Mouse (Mus musculus): ENCODE measurements around the gene Ubiad1. TPM values are rescaled to one million over a fixed set of nuclear protein-coding genes. Genes with fewer than 3 reads are reported as not detected.

The Ubiad1 gene
- polyA plus RNA-seq, 1 experiment from 2014 or later, result 24.3 TPM

- 87% methylated on average over 8 of the region's 8 CpGs for WGBS
- Histone ChIP-seq H3K4me3 (ENCODE audit: low read length) (no peak overlapping the region), H3K27ac (ENCODE audit: low read length) (no peak overlapping the region), H3K4me1 (ENCODE audit: control insufficient read depth, insufficient read depth, low read length) (no peaks in the 10 kb centered on the region), H3K36me3 (ENCODE audit: control insufficient read depth, insufficient read depth) (peaks cover 71% of the 10 kb centered on the region), H3K9ac (ENCODE audit: low read length) (no peak overlapping the region), H3K4me2 (ENCODE audit: low read depth, low read length) (no peak overlapping the region), H3K27me3 (ENCODE audit: control insufficient read depth, insufficient read depth, low read length) (no peaks in the 10 kb centered on the region), H3K9me3 (replicated peaks; ENCODE audit: control insufficient read depth, low read length) (no peaks in the 10 kb centered on the region)
- ATAC-seq (replicated peaks; ENCODE audit: extremely low read depth, insufficient read depth, low FRiP score), result no peak
These were observed 28.0 kb upstream of the Ubiad1 start for GRCm38 (mm10) chr4:148472436-148473174.

- WGBS, result 86% methylated on average over 10 of the region's 10 CpGs
- no peak overlapping the region for H3K4me2 ChIP-seq (ENCODE audit: low read depth, low read length)
- ATAC-seq (replicated peaks; ENCODE audit: extremely low read depth, insufficient read depth, low FRiP score), result no peak
These were observed 26.8 kb upstream of the Ubiad1 start for GRCm38 (mm10) chr4:148471363-148471806.

GRCm38 (mm10) chr4:148469487-148470252 lies 25.1 kb upstream of the Ubiad1 start:
- H3K27ac ChIP-seq (ENCODE audit: low read length), result no peak overlapping the region
- H3K9ac ChIP-seq (ENCODE audit: low read length), result no peak overlapping the region
- H3K27me3 ChIP-seq (ENCODE audit: control insufficient read depth, insufficient read depth, low read length), result no peaks in the 10 kb centered on the region
- H3K4me2 ChIP-seq (ENCODE audit: low read depth, low read length), result no peak overlapping the region
- H3K4me1 ChIP-seq (ENCODE audit: control insufficient read depth, insufficient read depth, low read length), result no peaks in the 10 kb centered on the region
- H3K4me3 ChIP-seq (ENCODE audit: low read length), result no peak overlapping the region
- peaks cover 77% of the 10 kb centered on the region for H3K36me3 ChIP-seq (ENCODE audit: control insufficient read depth, insufficient read depth)
- WGBS, result 90% methylated on average over 11 of the region's 11 CpGs
- no peak for ATAC-seq (replicated peaks; ENCODE audit: extremely low read depth, insufficient read depth, low FRiP score)
- no peaks in the 10 kb centered on the region for H3K9me3 ChIP-seq (replicated peaks; ENCODE audit: control insufficient read depth, low read length)

More at GRCm38 (mm10) chr4:148471363-148471806, 26.8 kb upstream of the Ubiad1 start:
- Histone ChIP-seq H3K27me3 (ENCODE audit: control insufficient read depth, insufficient read depth, low read length) (no peaks in the 10 kb centered on the region), H3K36me3 (ENCODE audit: control insufficient read depth, insufficient read depth) (peaks cover 72% of the 10 kb centered on the region), H3K4me1 (ENCODE audit: control insufficient read depth, insufficient read depth, low read length) (no peaks in the 10 kb centered on the region), H3K27ac (ENCODE audit: low read length) (no peak overlapping the region), H3K9me3 (replicated peaks; ENCODE audit: control insufficient read depth, low read length) (no peaks in the 10 kb centered on the region), H3K9ac (ENCODE audit: low read length) (no peak overlapping the region), H3K4me3 (ENCODE audit: low read length) (no peak overlapping the region)

GRCm38 (mm10) chr4:148468396-148468795 lies 23.8 kb upstream of the Ubiad1 start:
- Histone ChIP-seq H3K9ac (ENCODE audit: low read length) (no peak overlapping the region), H3K4me3 (ENCODE audit: low read length) (no peak overlapping the region), H3K4me1 (ENCODE audit: control insufficient read depth, insufficient read depth, low read length) (no peaks in the 10 kb centered on the region), H3K4me2 (ENCODE audit: low read depth, low read length) (no peak overlapping the region), H3K9me3 (replicated peaks; ENCODE audit: control insufficient read depth, low read length) (no peaks in the 10 kb centered on the region), H3K27me3 (ENCODE audit: control insufficient read depth, insufficient read depth, low read length) (no peaks in the 10 kb centered on the region), H3K36me3 (ENCODE audit: control insufficient read depth, insufficient read depth) (peaks cover 85% of the 10 kb centered on the region), H3K27ac (ENCODE audit: low read length) (no peak overlapping the region)
- 94% methylated on average over 10 of the region's 10 CpGs for WGBS
- no peak for ATAC-seq (replicated peaks; ENCODE audit: extremely low read depth, insufficient read depth, low FRiP score)

GRCm38 (mm10) chr4:148466511-148467079 lies 22.0 kb upstream of the Ubiad1 start:
- no peak for ATAC-seq (replicated peaks; ENCODE audit: extremely low read depth, insufficient read depth, low FRiP score)
- Histone ChIP-seq H3K36me3 (ENCODE audit: control insufficient read depth, insufficient read depth) (peaks cover 85% of the 10 kb centered on the region), H3K9ac (ENCODE audit: low read length) (no peak overlapping the region), H3K4me2 (ENCODE audit: low read depth, low read length) (no peak overlapping the region), H3K27me3 (ENCODE audit: control insufficient read depth, insufficient read depth, low read length) (no peaks in the 10 kb centered on the region), H3K27ac (ENCODE audit: low read length) (no peak overlapping the region), H3K4me3 (ENCODE audit: low read length) (no peak overlapping the region), H3K9me3 (replicated peaks; ENCODE audit: control insufficient read depth, low read length) (no peaks in the 10 kb centered on the region), H3K4me1 (ENCODE audit: control insufficient read depth, insufficient read depth, low read length) (no peaks in the 10 kb centered on the region)
- WGBS, result 91% methylated on average over 5 of the region's 5 CpGs

GRCm38 (mm10) chr4:148464869-148465268 lies 20.3 kb upstream of the Ubiad1 start:
- Histone ChIP-seq H3K9ac (ENCODE audit: low read length) (no peak overlapping the region), H3K4me1 (ENCODE audit: control insufficient read depth, insufficient read depth, low read length) (no peaks in the 10 kb centered on the region), H3K4me2 (ENCODE audit: low read depth, low read length) (no peak overlapping the region), H3K4me3 (ENCODE audit: low read length) (no peak overlapping the region), H3K27me3 (ENCODE audit: control insufficient read depth, insufficient read depth, low read length) (no peaks in the 10 kb centered on the region), H3K9me3 (replicated peaks; ENCODE audit: control insufficient read depth, low read length) (no peaks in the 10 kb centered on the region), H3K36me3 (ENCODE audit: control insufficient read depth, insufficient read depth) (peaks cover 78% of the 10 kb centered on the region), H3K27ac (ENCODE audit: low read length) (no peak overlapping the region)
- no peak for ATAC-seq (replicated peaks; ENCODE audit: extremely low read depth, insufficient read depth, low FRiP score)
- 94% methylated on average over 12 of the region's 12 CpGs for WGBS

GRCm38 (mm10) chr4:148464301-148464700 lies 19.7 kb upstream of the Ubiad1 start:
- Histone ChIP-seq H3K36me3 (ENCODE audit: control insufficient read depth, insufficient read depth) (peaks cover 78% of the 10 kb centered on the region), H3K4me1 (ENCODE audit: control insufficient read depth, insufficient read depth, low read length) (no peaks in the 10 kb centered on the region), H3K4me2 (ENCODE audit: low read depth, low read length) (no peak overlapping the region), H3K9me3 (replicated peaks; ENCODE audit: control insufficient read depth, low read length) (no peaks in the 10 kb centered on the region), H3K9ac (ENCODE audit: low read length) (no peak overlapping the region), H3K4me3 (ENCODE audit: low read length) (no peak overlapping the region), H3K27ac (ENCODE audit: low read length) (no peak overlapping the region), H3K27me3 (ENCODE audit: control insufficient read depth, insufficient read depth, low read length) (no peaks in the 10 kb centered on the region)
- WGBS, result 82% methylated on average over 12 of the region's 12 CpGs
- no peak for ATAC-seq (replicated peaks; ENCODE audit: extremely low read depth, insufficient read depth, low FRiP score)

- Histone ChIP-seq H3K27me3 (ENCODE audit: control insufficient read depth, insufficient read depth, low read length) (no peaks in the 10 kb centered on the region), H3K27ac (ENCODE audit: low read length) (no peak overlapping the region), H3K36me3 (ENCODE audit: control insufficient read depth, insufficient read depth) (peaks cover 77% of the 10 kb centered on the region), H3K4me2 (ENCODE audit: low read depth, low read length) (no peak overlapping the region), H3K9ac (ENCODE audit: low read length) (no peak overlapping the region), H3K4me1 (ENCODE audit: control insufficient read depth, insufficient read depth, low read length) (no peaks in the 10 kb centered on the region), H3K4me3 (ENCODE audit: low read length) (no peak overlapping the region), H3K9me3 (replicated peaks; ENCODE audit: control insufficient read depth, low read length) (no peaks in the 10 kb centered on the region)
- WGBS, result 71% methylated on average over 14 of the region's 14 CpGs
- no peak; the same call in 1 of the 2 replicates for ATAC-seq (replicated peaks; ENCODE audit: extremely low read depth, insufficient read depth, low FRiP score)
These were observed 18.8 kb upstream of the Ubiad1 start for GRCm38 (mm10) chr4:148463208-148463960.

All from heart, embryonic 16.5 days (tissue).